Mouse (Mus musculus) kidney, postnatal 14 days (tissue): ENCODE measurements around the gene Tek.
A peak's percentile ranks its signal among the peaks of the same experiment; 100 is the strongest.

Experiments used
- DNase-seq: peaks from one replicate; pipeline ENCODE4 v3.0.0; 2022; ENCODE audit warnings: mixed read lengths

Gene Tek

GRCm38 (mm10) chr4:94826891-94827290, 87.8 kb downstream of the Tek start:
- DNase-seq = peak; percentile 50

GRCm38 (mm10) chr4:94827429-94827828, 88.3 kb downstream of the Tek start:
- no peak for DNase-seq

- peak; percentile 68 for DNase-seq
These were observed 90.9 kb downstream of the Tek start for GRCm38 (mm10) chr4:94829924-94830386.

- DNase-seq = peak; percentile 35
These were observed 98.0 kb downstream of the Tek start for GRCm38 (mm10) chr4:94837061-94837460.

GRCm38 (mm10) chr4:94853301-94853700, 114.2 kb downstream of the Tek start:
- DNase-seq = peak; percentile 64

- no peak for DNase-seq
These were observed 115.2 kb downstream of the Tek start for GRCm38 (mm10) chr4:94854270-94854669.

GRCm38 (mm10) chr4:94855201-94855600, 116.1 kb downstream of the Tek start:
- DNase-seq = peak; percentile 39

GRCm38 (mm10) chr4:94900744-94901143, 161.7 kb downstream of the Tek start:
- peak; percentile 43 for DNase-seq

- no peak for DNase-seq
These were observed 162.7 kb downstream of the Tek start for GRCm38 (mm10) chr4:94901780-94902179.
